Mouse (Mus musculus): ENCODE results near the gene Myo1b.

GRCm38 (mm10) chr1:51758326-51759109 is 157.4 kb downstream of the Myo1b start:
- TF ChIP-seq USF1 (IDR thresholded peaks at IDR 0.05; ENCODE audit: low read depth, low read length) (no peak), CTCF (IDR thresholded peaks at IDR 0.05 in 2 of 3, conservative IDR thresholded peaks at IDR 0.05 in 1 of 3; ENCODE audit: control insufficient read depth in 1 of 3, insufficient read depth in 1 of 3, low read depth in 2 of 3, low read length in 3 of 3, poor library complexity in 1 of 3, severe bottlenecking in 1 of 3) (no peak), ETS1 (IDR thresholded peaks at IDR 0.05; ENCODE audit: low read depth, low read length) (no peak)

Data from MEL (cell line).